Mouse (Mus musculus) spleen, adult 12 weeks (tissue): ENCODE results near the gene Dytn.
"Not testable (repeated sequence)": the region's sequence is repeated elsewhere in the genome, so short reads cannot be mapped to it uniquely, and the experiment has no call there.

Experiments
- DNase-seq: peaks from one replicate; pipeline ENCODE4 v3.0.0; 2022; ENCODE audit warnings: low spot score

Gene Dytn

GRCm38 (mm10) chr1:63686827-63687226 lies at the start of gene Dytn:
TSS of gene Dytn (minus strand) at chr1:63686927.
- no peak for DNase-seq

DNA sequence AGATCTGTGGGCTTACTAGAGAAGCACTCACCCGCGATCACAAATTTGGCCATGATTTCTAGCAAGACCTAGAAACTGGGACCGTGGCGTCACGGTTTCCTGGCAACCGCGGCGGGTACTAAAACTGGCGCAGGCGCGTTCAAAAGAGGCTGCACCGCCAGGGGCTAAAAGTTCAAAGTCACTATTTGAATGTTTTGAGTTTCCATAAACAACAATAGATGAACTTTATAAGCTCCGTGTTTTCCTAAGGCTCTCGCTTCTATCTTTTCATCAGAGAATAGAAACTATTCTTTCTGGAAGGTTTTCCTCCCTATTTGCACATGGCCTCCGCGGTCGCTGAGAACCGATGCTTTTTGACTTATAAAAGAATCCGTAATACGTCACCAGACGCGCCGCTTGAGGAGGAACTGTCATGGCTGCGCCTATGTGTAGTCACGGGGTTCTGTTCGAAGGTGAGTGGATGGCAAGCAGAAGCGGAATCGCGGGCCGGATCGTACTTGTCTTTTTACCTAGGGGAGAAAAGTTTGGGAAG lies 43.6 kb upstream of the Dytn start, which contains the start of the genes Mdh1b and Fastkd2:
Gene Mdh1b (minus strand): TSS at position 79 of the 532 bp plus-strand sequence.
Gene Fastkd2 (plus strand): TSS at position 375 of the 532 bp plus-strand sequence.
- peak; percentile 64 for DNase-seq

DNA sequence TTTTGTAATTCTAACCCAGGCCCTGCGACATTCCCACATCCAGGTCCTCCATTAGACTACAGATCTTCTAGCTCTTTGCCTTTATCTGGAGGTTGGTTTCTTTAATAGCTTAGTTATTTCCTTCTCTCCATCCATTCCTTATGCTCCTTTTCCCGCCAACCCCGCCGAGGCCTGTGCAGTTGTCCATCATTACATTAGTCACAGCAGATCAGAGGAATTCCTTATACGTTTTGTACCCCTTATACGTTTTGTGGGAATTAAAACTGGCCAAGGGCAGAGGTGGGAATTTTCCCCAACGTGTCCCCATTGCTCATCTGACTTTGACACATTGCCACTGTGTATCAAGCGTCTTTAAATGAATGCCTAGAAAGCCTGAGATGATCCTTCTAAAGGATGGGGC lies 43.1 kb upstream of the Dytn start:
- DNase-seq: no peak

GRCm38 (mm10) chr1:63720161-63720560 lies 33.4 kb upstream of the Dytn start:
- no peak for DNase-seq

- DNase-seq: no peak
Observed at GRCm38 (mm10) chr1:63708876-63709275, 22.1 kb upstream of the Dytn start.

- DNase-seq: no peak
Observed at GRCm38 (mm10) chr1:63705733-63706132, 19.0 kb upstream of the Dytn start.

GRCm38 (mm10) chr1:63696861-63697260 lies 10.1 kb upstream of the Dytn start:
- DNase-seq: no peak

DNA sequence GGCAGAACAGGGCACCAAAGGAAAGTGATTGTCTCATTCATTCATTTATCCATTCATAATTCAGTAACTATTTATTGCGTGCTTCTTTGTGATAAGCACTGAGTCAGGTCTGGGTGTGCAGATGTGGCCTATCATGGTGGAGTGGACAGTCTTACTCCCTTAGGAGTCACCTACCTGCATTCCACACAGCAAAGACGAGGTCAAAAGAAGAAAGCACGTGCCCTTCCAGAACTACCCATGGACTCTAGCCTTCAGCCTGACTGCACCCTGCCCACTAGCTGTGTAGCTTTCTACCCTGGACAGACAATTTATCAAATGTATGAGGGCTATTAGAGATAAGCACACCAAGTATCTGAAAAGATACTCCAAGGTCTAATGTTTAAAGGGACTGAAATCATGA lies 10.8 kb downstream of the Dytn start:
- no peak for DNase-seq

GRCm38 (mm10) chr1:63668852-63669160 lies 17.9 kb downstream of the Dytn start:
- DNase-seq: no peak

- no peak for DNase-seq
Observed at GRCm38 (mm10) chr1:63667949-63668851, 18.5 kb downstream of the Dytn start.

GRCm38 (mm10) chr1:63667201-63667948 lies 19.4 kb downstream of the Dytn start:
- DNase-seq: no peak

GRCm38 (mm10) chr1:63666089-63666488 lies 20.6 kb downstream of the Dytn start:
- DNase-seq: no peak

DNA sequence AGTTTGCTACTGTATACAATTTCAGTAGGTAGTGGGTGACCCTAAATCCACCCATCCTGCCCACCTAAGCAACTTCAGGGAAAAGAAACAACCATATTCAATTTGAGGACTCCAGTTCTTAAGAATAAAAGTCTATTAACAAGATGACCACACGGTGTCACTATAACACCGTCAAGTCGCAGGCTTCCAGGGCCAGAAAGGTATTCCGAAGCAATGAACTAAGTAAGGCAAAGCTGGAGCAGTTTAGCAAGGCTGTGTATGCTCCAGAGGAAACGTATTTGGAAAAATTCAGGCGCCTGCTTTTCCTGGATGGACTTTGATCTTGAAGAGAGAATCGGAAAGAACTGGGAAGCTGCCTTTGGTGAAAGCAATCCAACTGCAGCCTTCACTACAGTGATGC lies 27.1 kb downstream of the Dytn start:
- no peak for DNase-seq

GRCm38 (mm10) chr1:63658016-63658415 lies 28.7 kb downstream of the Dytn start:
- DNase-seq: peak; percentile 19

DNA sequence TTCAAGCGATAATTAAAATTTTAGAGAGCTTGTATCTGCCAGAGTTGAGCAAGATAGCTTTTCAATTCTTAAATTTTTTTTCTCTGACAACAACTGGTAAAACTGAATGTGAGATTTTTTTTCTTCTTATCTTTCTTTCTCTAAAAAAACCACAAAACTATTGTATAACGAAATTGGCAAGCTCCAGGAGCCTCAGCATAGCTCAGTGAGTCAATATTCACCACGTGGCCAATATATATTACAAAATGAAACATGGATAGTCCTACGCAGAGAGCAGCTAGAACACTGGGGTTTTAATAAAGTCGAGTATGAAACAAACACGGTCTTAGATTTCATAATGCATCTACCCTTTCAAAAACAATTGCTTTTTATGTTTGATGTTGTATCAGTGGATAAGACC lies 46.8 kb downstream of the Dytn start:
- DNase-seq: no peak

GRCm38 (mm10) chr1:63630390-63630789 lies 56.3 kb downstream of the Dytn start:
- not testable (repeated sequence) for DNase-seq

DNA sequence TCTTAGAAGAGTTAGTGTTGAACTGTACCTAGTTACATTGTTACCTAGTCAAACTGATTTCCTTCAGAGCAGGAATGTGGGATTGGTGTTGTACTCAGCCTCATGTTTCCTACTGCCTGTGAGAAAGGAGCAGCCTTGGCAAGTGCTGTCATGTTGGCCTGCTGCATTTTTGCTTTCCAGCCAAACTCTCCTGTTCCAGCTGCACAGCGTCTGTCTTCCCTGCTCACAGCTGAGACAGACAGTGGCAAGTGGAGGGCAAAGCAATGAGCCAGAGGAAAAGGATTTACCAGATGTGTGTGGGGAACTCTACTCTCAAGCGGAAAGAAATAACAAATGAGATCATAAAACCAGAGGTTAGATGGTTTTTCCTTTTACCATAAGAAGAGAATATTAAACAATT lies 58.5 kb downstream of the Dytn start:
- no peak for DNase-seq

DNA sequence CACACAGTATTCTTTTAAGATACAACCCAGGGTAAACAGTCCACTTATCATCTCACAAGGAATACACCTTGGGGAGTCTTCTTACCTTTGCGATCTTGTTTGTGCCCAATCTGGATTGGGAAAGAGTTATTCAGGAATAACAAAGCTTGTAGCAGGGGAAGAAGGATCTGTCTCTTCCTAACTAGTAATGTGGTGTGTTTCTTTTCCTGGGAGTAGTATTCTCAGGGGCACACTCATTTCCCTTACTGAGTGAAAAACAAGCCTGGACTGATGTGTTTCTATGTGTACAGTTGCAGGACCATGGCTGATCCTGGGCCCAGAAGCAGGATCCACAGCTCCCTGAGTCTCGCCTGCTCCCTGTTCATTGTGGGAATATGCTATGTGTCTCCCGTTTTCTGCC lies 71.1 kb downstream of the Dytn start, which contains the start of gene Gm39653:
Gene Gm39653 (plus strand): TSS at position 301 of the 400 bp plus-strand sequence.
- DNase-seq: no peak

- no peak for DNase-seq
Observed at GRCm38 (mm10) chr1:63614594-63614993, 72.1 kb downstream of the Dytn start.

GRCm38 (mm10) chr1:63609613-63610012 lies 77.1 kb downstream of the Dytn start:
- DNase-seq: no peak

DNA sequence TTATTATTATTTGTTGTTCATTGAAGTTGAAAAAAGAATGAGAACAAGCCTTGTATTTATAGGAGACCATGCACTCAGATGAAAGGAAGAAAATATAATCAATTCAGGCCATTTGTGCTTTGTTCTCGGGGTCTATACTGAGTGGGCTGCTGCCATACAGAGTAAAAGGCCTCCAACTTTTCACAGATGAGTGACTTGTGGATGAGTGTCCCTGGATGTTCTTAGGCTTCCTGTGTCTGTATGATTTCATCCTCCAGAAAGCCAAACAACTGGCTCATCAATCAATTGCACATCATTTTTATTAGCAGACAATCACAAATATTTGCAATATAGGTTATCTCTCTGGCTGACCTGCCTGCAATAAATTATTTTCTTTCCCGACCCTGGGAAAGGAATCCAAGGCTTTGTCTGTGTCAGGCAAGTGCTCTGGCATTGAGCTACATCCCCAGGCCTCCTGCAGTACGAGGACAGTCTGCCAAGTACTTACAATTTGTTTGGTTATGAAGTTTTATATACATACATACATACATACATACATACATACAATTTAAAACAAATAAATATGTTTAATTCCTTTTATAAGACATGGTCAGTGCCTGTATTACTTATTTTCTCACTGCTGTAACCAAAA lies 82.7 kb downstream of the Dytn start:
- no peak for DNase-seq

DNA sequence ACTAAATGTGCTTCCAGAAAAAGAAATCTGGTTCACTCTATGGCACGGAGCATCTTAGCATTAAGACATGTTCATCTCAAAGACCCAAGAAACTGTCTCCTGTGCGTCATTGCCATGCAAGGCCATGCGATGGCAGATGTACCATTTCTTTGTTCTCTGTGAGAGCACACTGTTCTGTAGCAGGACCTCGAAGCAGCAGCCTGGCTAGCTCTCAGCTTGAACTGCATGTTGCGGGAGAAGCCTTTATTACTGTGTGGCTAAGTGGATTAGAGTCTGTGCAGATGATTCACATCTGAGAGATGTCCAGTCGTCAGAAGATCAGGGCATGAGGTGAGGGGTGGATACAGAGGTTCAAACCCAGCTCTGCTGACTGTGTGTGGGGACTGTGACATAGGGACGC lies 99.9 kb downstream of the Dytn start:
- no peak for DNase-seq
